Mouse (Mus musculus): ENCODE results near the gene Man1c1.

Gene Man1c1

GRCm38 (mm10) chr4:134632131-134632711 is 71.9 kb downstream of the Man1c1 start:
- DNase-seq = peak; percentile 38

GRCm38 (mm10) chr4:134631471-134632130 is 72.5 kb downstream of the Man1c1 start:
- DNase-seq = no peak

- peak; percentile 24 for DNase-seq
Observed at GRCm38 (mm10) chr4:134628575-134629384, 75.3 kb downstream of the Man1c1 start.

- no peak for DNase-seq
Observed at GRCm38 (mm10) chr4:134628058-134628457, 76.0 kb downstream of the Man1c1 start.

DNA sequence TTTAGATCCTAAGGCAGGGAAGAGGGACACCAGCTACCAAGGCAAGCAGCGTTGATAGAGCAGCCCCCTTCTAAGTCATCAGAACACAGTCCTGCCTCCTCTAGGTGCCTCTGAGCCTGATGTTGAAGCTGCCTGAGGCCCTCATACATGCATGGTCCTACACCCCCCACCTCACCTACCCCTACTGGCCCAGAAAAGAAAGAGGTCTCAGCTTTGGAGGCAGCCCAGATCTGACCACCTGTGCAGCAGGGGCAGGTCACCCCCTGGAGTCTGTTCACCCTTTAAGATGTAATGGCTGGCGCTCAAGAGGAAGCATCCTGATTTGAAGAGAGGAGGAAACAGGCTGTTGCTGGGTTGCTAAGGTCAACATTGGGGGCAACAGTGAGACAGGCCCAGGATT is 77.2 kb downstream of the Man1c1 start:
- no peak for DNase-seq

GRCm38 (mm10) chr4:134626350-134626749 is 77.7 kb downstream of the Man1c1 start:
- no peak for DNase-seq

DNA sequence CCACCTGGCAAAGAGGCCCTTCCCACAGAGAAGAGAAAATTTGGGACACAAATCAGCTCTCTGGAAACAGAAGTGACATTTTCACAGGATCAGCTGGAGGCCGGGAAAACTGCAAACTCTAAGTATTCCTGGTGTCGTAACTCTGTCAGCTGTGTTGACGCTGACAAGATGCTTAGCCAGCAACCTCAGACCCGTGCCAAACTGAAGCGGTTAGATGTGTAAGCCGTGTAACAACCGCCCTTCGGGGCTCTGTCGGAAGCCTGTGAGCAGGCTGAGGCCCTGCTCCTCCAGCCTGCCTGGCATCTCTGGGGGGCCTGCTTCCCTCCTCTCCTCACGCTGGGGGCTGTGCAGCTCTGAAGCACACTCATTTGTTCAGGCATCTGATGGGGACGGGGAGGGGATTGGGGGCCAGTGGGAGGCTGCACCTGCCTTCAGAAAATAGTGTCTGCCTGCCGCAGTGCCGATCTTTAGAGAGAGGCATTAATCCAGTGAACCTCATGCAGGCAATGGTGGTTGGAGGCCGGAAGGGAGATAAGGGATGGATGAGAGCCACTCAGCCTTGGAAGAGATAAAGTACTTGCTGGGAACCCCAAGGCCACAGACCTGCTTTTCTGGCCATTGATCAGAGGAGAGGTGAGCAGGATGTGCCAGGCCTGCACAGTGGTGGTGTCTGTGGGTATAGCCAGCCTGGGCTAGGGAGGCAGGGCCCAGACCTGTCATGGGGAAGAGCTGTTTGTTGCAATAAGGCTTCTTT is 79.8 kb downstream of the Man1c1 start:
- DNase-seq = no peak

GRCm38 (mm10) chr4:134621695-134622094 is 82.4 kb downstream of the Man1c1 start:
- DNase-seq = no peak

DNA sequence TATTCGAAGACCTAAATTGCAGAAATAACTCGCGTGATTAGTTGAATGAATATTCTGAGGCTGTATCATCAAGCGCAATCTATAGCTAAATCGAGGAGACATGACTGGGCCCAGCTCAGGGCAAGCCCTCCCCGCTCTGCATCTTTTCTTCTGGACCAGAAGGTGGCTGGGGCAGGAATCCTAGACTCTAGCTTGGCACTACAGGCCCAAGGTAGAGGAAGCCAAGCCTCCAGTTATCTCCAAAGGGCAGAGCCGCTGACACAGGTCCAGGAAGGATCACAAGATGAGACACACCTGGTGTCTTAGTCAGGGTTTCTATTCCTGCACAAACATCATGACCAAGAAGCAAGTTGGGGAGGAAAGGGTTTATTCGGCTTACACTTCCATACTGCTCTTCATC is 83.8 kb downstream of the Man1c1 start:
- DNase-seq = no peak

GRCm38 (mm10) chr4:134619489-134619870 is 84.6 kb downstream of the Man1c1 start:
- no peak for DNase-seq

GRCm38 (mm10) chr4:134618810-134619488 is 85.1 kb downstream of the Man1c1 start:
- DNase-seq = no peak

GRCm38 (mm10) chr4:134617779-134618178 is 86.3 kb downstream of the Man1c1 start:
- no peak for DNase-seq

- DNase-seq = no peak
Observed at GRCm38 (mm10) chr4:134615929-134616625, 88.0 kb downstream of the Man1c1 start.

DNA sequence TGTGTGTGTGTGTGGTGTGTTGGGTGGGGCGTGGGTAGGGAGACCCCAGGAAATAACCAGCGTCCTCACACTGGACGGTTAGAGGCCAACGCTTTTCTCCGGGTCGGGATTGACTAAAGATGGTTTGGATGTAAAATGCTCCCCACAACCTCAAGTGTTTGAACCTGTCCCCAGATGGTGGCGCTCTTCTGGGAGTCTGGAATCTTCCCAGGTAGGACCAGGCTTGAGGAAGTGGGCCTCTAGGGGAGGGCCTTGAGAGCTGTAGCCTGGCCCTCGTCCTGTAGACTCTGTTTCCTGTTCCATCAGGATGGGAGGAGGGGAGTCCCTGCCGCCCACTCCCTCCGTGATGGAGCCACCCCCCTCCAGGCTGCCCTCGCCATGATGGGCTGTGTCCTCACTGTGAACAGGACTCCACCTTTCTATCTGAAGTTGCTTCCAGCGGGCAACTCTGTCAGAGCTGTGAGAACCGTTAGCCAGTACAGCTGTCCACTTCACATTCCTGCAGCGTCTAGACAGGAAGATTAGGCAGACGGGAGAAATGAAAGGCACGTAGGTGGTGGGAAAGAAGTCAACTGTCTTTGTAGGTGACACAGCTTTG is 91.9 kb downstream of the Man1c1 start:
- DNase-seq = peak; percentile 22

DNA sequence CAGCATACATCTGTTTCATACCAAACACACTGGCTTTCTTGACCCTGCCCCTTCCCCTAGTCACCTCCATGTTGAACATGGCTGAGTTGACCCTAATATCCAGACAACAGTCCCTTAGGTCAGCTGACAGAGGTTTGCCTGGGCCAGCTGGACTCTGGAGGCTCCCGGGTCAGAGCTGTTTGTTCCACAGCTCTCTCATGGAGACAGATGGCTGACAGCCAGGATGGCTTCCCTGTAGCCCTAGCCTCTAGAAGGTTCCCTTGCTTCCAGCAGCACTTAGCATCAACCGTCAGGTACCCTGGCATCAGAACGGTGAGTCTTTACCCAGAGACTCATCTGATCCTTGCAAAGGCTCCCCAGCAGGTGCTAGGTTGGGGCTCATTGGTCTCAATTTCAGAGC is 93.5 kb downstream of the Man1c1 start:
- DNase-seq = no peak

- DNase-seq = no peak
Observed at GRCm38 (mm10) chr4:134607679-134608078, 96.4 kb downstream of the Man1c1 start.

GRCm38 (mm10) chr4:134606054-134606453 is 98.0 kb downstream of the Man1c1 start:
- no peak for DNase-seq

GRCm38 (mm10) chr4:134604472-134604871 is 99.6 kb downstream of the Man1c1 start:
- no peak for DNase-seq

GRCm38 (mm10) chr4:134603553-134603952 is 100.5 kb downstream of the Man1c1 start:
- DNase-seq = no peak

- no peak for DNase-seq
Observed at GRCm38 (mm10) chr4:134602610-134603009, 101.5 kb downstream of the Man1c1 start.

GRCm38 (mm10) chr4:134601981-134602380 is 102.1 kb downstream of the Man1c1 start:
- peak; percentile 59 for DNase-seq

- DNase-seq = peak; percentile 29
Observed at GRCm38 (mm10) chr4:134601404-134601803, 102.7 kb downstream of the Man1c1 start.

Data from liver (tissue).